Mouse (Mus musculus) neural tube, embryonic 15.5 days (tissue): ENCODE measurements at regions not wholly inside any gene's neighbourhood (a gene's known extent, or its start where the extent isn't known, plus 50 kb on each side); places are given as distances from the start of the nearest gene placed in this dataset.

Experiments
- ATAC-seq: fragments of 200-750 bp; cut with Nextera tagmentation; 2 replicates; pipeline ENCODE4 v1.8.0; 2017; ENCODE audit warnings: mild to moderate bottlenecking, moderate TSS enrichment, moderate library complexity; ENCODE audit not compliant: low FRiP score
- H3K27ac ChIP-seq: fragments of 300-500 bp; sonication (generic); replicated peaks from 2 replicates; pipeline ENCODE4 v1.5.1; 2015; ENCODE audit warnings: mild to moderate bottlenecking, inconsistent platforms
- H3K27me3 ChIP-seq: fragments of 300-500 bp; sonication (generic); replicated peaks from 2 replicates; pipeline ENCODE4 v1.6.1; 2015; ENCODE audit warnings: inconsistent platforms
- H3K36me3 ChIP-seq: fragments of 300-500 bp; sonication (generic); 2 replicates; pipeline ENCODE4 v1.6.1; 2015; ENCODE audit warnings: inconsistent platforms
- H3K4me1 ChIP-seq: fragments of 300-500 bp; sonication (generic); 2 replicates; pipeline ENCODE4 v1.6.1; 2015; ENCODE audit warnings: inconsistent platforms
- H3K4me2 ChIP-seq: fragments of 300-500 bp; sonication (generic); 2 replicates; pipeline ENCODE4 v1.6.1; 2015; ENCODE audit warnings: inconsistent platforms, mild to moderate bottlenecking, moderate library complexity
- H3K4me3 ChIP-seq: fragments of 300-500 bp; sonication (generic); replicated peaks from 2 replicates; pipeline ENCODE4 v1.5.1; 2015; ENCODE audit warnings: mild to moderate bottlenecking, inconsistent platforms
- H3K9ac ChIP-seq: fragments of 300-500 bp; sonication (generic); replicated peaks from 2 replicates; pipeline ENCODE4 v1.6.1; 2015; ENCODE audit warnings: mild to moderate bottlenecking, inconsistent platforms
- H3K9me3 ChIP-seq: fragments of 300-500 bp; sonication (generic); replicated peaks from 2 replicates; pipeline ENCODE4 v1.6.1; 2016; ENCODE audit warnings: inconsistent platforms
- WGBS: fragments of 180-500 bp; shearing (Covaris S2); methylation state at CpG from one replicate; pipeline ENCODE4 v1.1.7; 2015; ENCODE audit warnings: mixed read lengths; 5-methylcytosine and 5-hydroxymethylcytosine counted together

- Histone ChIP-seq H3K9me3 (no peaks in the 10 kb centered on the region), H3K9ac (no peak overlapping the region), H3K27ac (no peak overlapping the region), H3K36me3 (no peaks in the 10 kb centered on the region), H3K4me1 (peaks cover 11% of the 10 kb centered on the region), H3K4me3 (no peak overlapping the region), H3K27me3 (no peaks in the 10 kb centered on the region), H3K4me2 (no peak overlapping the region)
- WGBS, result 82% methylated on average over 17 of the region's 17 CpGs
- ATAC-seq, result no peak
These were observed 207.3 kb upstream of the Klf3 start for GRCm38 (mm10) chr5:64595751-64596344.

- H3K4me1 ChIP-seq, result peaks cover 11% of the 10 kb centered on the region
- no peak overlapping the region for H3K4me3 ChIP-seq
- ATAC-seq, result no peak
- H3K9me3 ChIP-seq, result no peaks in the 10 kb centered on the region
- no peaks in the 10 kb centered on the region for H3K36me3 ChIP-seq
- WGBS, result 69% methylated on average over 7 of the region's 7 CpGs
- H3K9ac ChIP-seq, result no peak overlapping the region
- no peaks in the 10 kb centered on the region for H3K27me3 ChIP-seq
- no peak overlapping the region for H3K4me2 ChIP-seq
- no peak overlapping the region for H3K27ac ChIP-seq
These were observed 206.2 kb upstream of the Klf3 start for GRCm38 (mm10) chr5:64597021-64597420.

DNA sequence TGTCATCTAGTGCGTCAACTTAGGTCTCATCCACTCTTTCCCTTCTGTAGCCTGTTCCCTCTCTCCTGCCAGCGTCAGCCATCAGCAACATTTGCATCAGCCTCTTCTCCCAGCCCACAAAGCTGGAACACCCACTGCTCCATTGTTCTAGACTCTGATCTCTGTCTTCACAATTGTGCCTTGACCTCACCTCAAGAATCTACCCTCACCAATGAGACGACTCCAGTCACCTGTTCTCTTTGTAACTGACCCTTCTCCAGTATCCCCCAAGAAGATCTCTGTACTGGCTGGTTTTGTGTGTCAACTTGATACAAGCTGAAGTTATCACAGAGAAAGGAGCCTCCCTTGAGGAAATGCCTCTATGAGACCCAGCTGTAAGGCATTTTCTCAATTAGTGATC lies 205.7 kb upstream of the Klf3 start:
- H3K36me3 ChIP-seq, result no peaks in the 10 kb centered on the region
- H3K4me1 ChIP-seq, result peaks cover 11% of the 10 kb centered on the region
- H3K4me3 ChIP-seq, result no peak overlapping the region
- H3K9me3 ChIP-seq, result no peaks in the 10 kb centered on the region
- no peak for ATAC-seq
- WGBS, result 64% methylated on average over 3 of the region's 3 CpGs
- H3K27me3 ChIP-seq, result no peaks in the 10 kb centered on the region
- H3K4me2 ChIP-seq, result no peak overlapping the region
- H3K9ac ChIP-seq, result no peak overlapping the region
- H3K27ac ChIP-seq, result no peak overlapping the region

- Histone ChIP-seq H3K36me3 (no peaks in the 10 kb centered on the region), H3K9me3 (no peaks in the 10 kb centered on the region), H3K4me2 (no peak overlapping the region), H3K4me1 (peaks cover 11% of the 10 kb centered on the region), H3K4me3 (no peak overlapping the region), H3K27me3 (no peaks in the 10 kb centered on the region), H3K27ac (no peak overlapping the region), H3K9ac (no peak overlapping the region)
- no peak for ATAC-seq
- 86% methylated on average over 3 of the region's 3 CpGs for whole genome bisulfite sequencing
These were observed 204.6 kb upstream of the Klf3 start for GRCm38 (mm10) chr5:64598606-64599005.

GRCm38 (mm10) chr5:64599015-64599414 lies 204.2 kb upstream of the Klf3 start:
- ATAC-seq, result no peak
- Histone ChIP-seq H3K4me3 (no peak overlapping the region), H3K4me1 (peaks cover 11% of the 10 kb centered on the region), H3K9me3 (no peaks in the 10 kb centered on the region), H3K9ac (no peak overlapping the region), H3K27me3 (no peaks in the 10 kb centered on the region), H3K27ac (no peak overlapping the region), H3K36me3 (no peaks in the 10 kb centered on the region), H3K4me2 (no peak overlapping the region)
- 49% methylated on average over 3 of the region's 3 CpGs for WGBS

DNA sequence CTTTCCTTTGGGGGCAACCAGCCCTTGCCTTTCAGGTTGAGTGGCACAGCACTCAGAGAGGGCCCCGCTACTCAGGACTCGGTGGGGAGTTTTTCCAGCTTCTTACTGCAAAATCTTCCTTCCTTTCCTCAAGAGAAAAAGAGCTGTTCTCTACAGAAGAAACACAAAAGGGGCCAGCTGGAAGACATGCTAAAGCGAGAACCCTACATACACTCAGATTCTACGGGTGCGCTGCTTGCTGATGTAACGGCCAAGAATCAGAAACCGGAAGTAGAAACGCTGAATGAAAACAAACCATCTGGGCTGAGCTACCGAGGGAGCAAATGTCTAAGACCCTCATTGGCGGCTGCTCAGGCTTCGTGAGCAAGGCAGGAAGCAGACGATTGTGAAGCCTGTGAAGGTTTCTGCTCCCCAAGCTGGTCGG lies 203.3 kb upstream of the Klf3 start:
- H3K27ac ChIP-seq, result peak overlapping the region; percentile 33; the same call in 1 of the 2 replicates
- H3K4me1 ChIP-seq, result peaks cover 11% of the 10 kb centered on the region
- no peak overlapping the region for H3K9ac ChIP-seq
- H3K4me3 ChIP-seq, result no peak overlapping the region
- WGBS, result 60% methylated on average over 13 of the region's 13 CpGs
- H3K9me3 ChIP-seq, result no peaks in the 10 kb centered on the region
- peak overlapping the region; percentile 17; the same call in 1 of the 2 replicates for H3K4me2 ChIP-seq
- no peak for ATAC-seq
- no peaks in the 10 kb centered on the region for H3K36me3 ChIP-seq
- no peaks in the 10 kb centered on the region for H3K27me3 ChIP-seq

DNA sequence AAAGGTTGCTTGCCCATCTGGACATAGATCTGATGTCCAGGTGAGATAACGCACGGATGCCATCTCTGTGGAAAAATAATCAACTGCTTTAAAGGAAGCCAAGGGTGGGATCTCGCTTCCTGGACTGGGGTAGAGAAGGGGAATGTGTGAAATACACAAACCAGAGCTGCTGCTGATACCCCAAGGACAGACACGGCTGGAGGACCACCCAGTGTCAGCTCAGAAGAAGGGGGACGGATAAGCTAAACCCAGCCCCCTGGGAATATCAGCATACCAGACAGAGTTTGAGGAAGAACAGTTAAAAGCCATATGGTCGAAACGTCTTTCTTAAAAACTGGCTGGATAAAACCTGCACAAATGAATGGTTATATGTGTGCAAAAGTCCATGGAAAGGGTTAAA lies 202.8 kb upstream of the Klf3 start:
- ATAC-seq, result no peak
- H3K9ac ChIP-seq, result no peak overlapping the region
- 82% methylated on average over 7 of the region's 7 CpGs for WGBS

DNA sequence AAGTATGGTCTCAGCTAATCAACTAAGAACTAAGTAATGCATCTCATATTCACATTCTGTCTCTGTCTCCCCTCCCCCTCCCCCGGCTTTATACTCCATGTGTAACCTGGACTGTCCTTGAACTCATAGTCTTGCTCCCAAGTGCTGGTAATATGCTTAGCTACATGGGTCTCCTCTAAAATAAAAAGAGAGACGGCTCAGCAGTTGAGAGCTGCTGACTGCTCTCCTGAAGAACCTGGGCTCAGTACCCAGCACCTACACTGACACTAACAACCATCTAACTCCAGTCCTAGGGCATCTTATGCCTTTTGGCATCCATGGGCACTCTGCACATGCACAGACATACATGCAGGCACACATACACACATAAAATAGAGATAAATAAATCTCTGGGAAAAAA lies 202.4 kb upstream of the Klf3 start:
- H3K36me3 ChIP-seq, result no peaks in the 10 kb centered on the region
- H3K4me1 ChIP-seq, result peaks cover 4% of the 10 kb centered on the region; the same call in 1 of the 2 replicates
- no peaks in the 10 kb centered on the region for H3K9me3 ChIP-seq
- no peak overlapping the region for H3K27ac ChIP-seq
- no peak overlapping the region for H3K4me2 ChIP-seq
- no peak overlapping the region for H3K9ac ChIP-seq
- no peak overlapping the region for H3K4me3 ChIP-seq
- H3K27me3 ChIP-seq, result no peaks in the 10 kb centered on the region
- ATAC-seq, result no peak
- 69% methylated on average over 2 of the region's 2 CpGs for WGBS

More for the DNA sequence above, 202.8 kb upstream of the Klf3 start:
- Histone ChIP-seq H3K4me3 (no peak overlapping the region), H3K36me3 (no peaks in the 10 kb centered on the region), H3K4me2 (peak overlapping the region; percentile 17; the same call in 1 of the 2 replicates), H3K4me1 (peaks cover 7% of the 10 kb centered on the region), H3K9me3 (no peaks in the 10 kb centered on the region), H3K27me3 (no peaks in the 10 kb centered on the region), H3K27ac (peak overlapping the region; percentile 33; the same call in 1 of the 2 replicates)

- H3K4me2 ChIP-seq, result no peak overlapping the region
- H3K4me3 ChIP-seq, result no peak overlapping the region
- H3K36me3 ChIP-seq, result no peaks in the 10 kb centered on the region
- H3K27me3 ChIP-seq, result no peaks in the 10 kb centered on the region
- ATAC-seq, result no peak
- no peak overlapping the region for H3K9ac ChIP-seq
- no peaks in the 10 kb centered on the region for H3K9me3 ChIP-seq
- H3K27ac ChIP-seq, result no peak overlapping the region
- H3K4me1 ChIP-seq, result peaks cover 4% of the 10 kb centered on the region; the same call in 1 of the 2 replicates
- WGBS, result 88% methylated on average over 8 of the region's 8 CpGs
These were observed 201.9 kb upstream of the Klf3 start for GRCm38 (mm10) chr5:64601285-64601684.

DNA sequence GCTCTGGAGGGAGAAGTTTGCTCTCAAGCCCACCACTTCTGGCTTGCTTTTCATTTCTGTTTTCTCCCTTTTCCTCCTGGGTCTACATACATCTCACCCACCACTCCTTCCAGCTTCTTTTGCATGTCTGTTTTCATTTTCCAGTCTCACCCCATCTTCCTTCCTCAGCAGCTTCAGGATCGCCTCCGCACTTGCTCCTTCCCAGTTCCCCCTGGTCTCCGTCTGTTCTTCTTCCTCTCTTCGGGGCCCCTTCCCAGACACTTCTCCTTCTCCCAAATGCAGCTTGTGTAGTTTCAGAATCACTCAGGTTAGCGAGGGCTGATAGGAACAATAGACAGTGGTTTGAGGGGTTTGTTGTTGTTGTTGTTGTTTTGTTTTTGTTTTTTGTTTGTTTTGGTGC lies 201.4 kb upstream of the Klf3 start:
- no peak for ATAC-seq
- no peaks in the 10 kb centered on the region for H3K9me3 ChIP-seq
- 93% methylated on average over 5 of the region's 5 CpGs for WGBS
- H3K4me1 ChIP-seq, result peaks cover 4% of the 10 kb centered on the region; the same call in 1 of the 2 replicates
- H3K9ac ChIP-seq, result no peak overlapping the region
- H3K27ac ChIP-seq, result no peak overlapping the region
- H3K36me3 ChIP-seq, result no peaks in the 10 kb centered on the region
- H3K4me3 ChIP-seq, result no peak overlapping the region
- H3K4me2 ChIP-seq, result no peak overlapping the region
- no peaks in the 10 kb centered on the region for H3K27me3 ChIP-seq

- no peaks in the 10 kb centered on the region for H3K36me3 ChIP-seq
- H3K27ac ChIP-seq, result no peak overlapping the region
- no peak overlapping the region for H3K4me2 ChIP-seq
- WGBS, result 94% methylated on average over 8 of the region's 8 CpGs
- peaks cover 4% of the 10 kb centered on the region; the same call in 1 of the 2 replicates for H3K4me1 ChIP-seq
- no peak overlapping the region for H3K4me3 ChIP-seq
- H3K9ac ChIP-seq, result no peak overlapping the region
- H3K9me3 ChIP-seq, result no peaks in the 10 kb centered on the region
- no peak for ATAC-seq
- H3K27me3 ChIP-seq, result no peaks in the 10 kb centered on the region
These were observed 200.7 kb upstream of the Klf3 start for GRCm38 (mm10) chr5:64602356-64602936.

GRCm38 (mm10) chr5:64602996-64603755 lies 200.0 kb upstream of the Klf3 start:
- 90% methylated on average over 11 of the region's 11 CpGs for WGBS
- no peaks in the 10 kb centered on the region for H3K36me3 ChIP-seq
- no peak overlapping the region for H3K4me2 ChIP-seq
- no peaks in the 10 kb centered on the region for H3K27me3 ChIP-seq
- peaks cover 4% of the 10 kb centered on the region; the same call in 1 of the 2 replicates for H3K4me1 ChIP-seq
- no peaks in the 10 kb centered on the region for H3K9me3 ChIP-seq
- H3K9ac ChIP-seq, result no peak overlapping the region
- H3K4me3 ChIP-seq, result no peak overlapping the region
- ATAC-seq, result no peak
- H3K27ac ChIP-seq, result no peak overlapping the region
